Mouse (Mus musculus): ENCODE measurements around the gene Gm28539.
"Not testable (repeated sequence)": the region's sequence is repeated elsewhere in the genome, so short reads cannot be mapped to it uniquely, and the experiment has no call there.

The Gm28539 gene

GRCm38 (mm10) chr16:18969420-18970128, 133.2 kb downstream of the Gm28539 start:
- DNase-seq: no peak

- DNase-seq: no peak
These were observed 134.5 kb downstream of the Gm28539 start for GRCm38 (mm10) chr16:18970837-18971236.

DNA sequence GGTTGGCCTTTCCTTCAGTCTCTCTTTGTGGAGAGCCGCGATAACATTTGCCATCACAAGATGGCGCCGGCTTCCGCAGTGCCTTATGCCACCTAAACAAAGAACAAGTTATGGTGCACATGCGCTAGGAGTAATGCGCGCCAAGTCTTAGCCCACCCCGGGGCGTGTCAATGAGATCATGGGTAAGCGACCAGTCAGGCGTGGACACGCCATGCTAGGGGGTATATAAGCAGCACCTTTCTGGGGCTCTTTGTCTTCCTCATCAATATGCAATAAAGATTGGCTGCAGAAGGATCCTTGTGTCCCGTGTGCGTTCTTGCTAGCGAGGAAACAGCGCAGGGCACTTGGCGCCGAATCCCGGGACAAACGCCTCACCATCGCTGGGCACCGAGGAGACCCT, 139.3 kb downstream of the Gm28539 start:
- not testable (repeated sequence) for DNase-seq

GRCm38 (mm10) chr16:18976315-18976714, 139.9 kb downstream of the Gm28539 start:
- DNase-seq: no peak

GRCm38 (mm10) chr16:18986381-18986780, 150.0 kb downstream of the Gm28539 start:
- no peak for DNase-seq

DNA sequence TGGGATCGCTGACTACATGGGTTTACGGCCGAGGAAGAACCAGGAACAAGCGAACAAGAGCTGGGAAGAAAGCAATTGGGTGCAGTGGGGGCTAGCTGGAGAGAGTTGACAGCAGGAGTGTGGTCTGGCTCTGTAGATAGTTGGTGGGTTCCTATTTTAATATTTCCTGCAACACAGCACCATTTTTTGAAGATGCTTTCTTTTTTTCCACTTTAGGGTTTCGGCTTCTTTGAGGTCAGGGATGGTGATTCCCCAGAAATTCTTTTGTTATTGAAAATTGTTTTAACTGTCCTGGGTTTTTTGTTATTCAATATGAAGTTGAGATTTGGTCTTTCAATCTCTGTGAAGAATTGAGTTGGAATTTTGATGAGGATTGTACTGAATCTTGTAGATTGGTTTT, 150.5 kb downstream of the Gm28539 start:
- no peak for DNase-seq

- not testable (repeated sequence) for DNase-seq
These were observed 166.4 kb downstream of the Gm28539 start for GRCm38 (mm10) chr16:19002610-19003389.

GRCm38 (mm10) chr16:19003757-19004156, 167.4 kb downstream of the Gm28539 start:
- DNase-seq: no peak

DNA sequence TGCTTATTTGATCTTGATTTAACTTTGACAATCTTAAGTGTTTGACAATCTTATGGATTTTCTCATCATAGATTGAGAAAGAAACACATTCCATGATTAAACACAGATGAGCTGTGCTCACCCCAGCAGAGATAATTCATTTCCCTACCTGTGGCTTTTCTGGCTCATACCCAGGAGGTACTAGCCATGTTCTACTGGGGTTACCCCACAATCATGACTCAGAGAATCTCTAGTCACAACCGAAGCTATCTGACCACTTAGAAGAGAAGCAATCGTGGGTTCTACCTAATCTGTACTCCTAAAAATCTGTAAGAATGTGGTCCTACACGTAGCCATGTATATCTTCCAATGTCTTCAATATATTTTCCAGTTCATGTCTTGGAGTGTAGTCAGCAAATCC, 168.9 kb downstream of the Gm28539 start:
- no peak for DNase-seq

All from kidney, adult 11 months (tissue).